Mouse (Mus musculus): ENCODE data around the gene Atg3.

- TF ChIP-seq GATA1 (IDR thresholded peaks at IDR 0.05; ENCODE audit: borderline replicate concordance, low read length) (no peak), FLI1 (IDR thresholded peaks at IDR 0.05; ENCODE audit: low read length) (no peak)
These were observed 34.0 kb downstream of the Atg3 start for GRCm38 (mm10) chr16:45192613-45193012.
